Mouse (Mus musculus): ENCODE results near the gene Get4.

Get4 gene

GRCm38 (mm10) chr5:139241022-139241761, 10.9 kb upstream of the Get4 start:
- DNase-seq (ENCODE audit: low spot score), result no peak

GRCm38 (mm10) chr5:139243384-139243783, 8.7 kb upstream of the Get4 start:
- DNase-seq (ENCODE audit: low spot score), result no peak

GRCm38 (mm10) chr5:139247767-139248166, 4.4 kb upstream of the Get4 start:
- DNase-seq (ENCODE audit: low spot score), result no peak

GRCm38 (mm10) chr5:139248846-139249245, 3.3 kb upstream of the Get4 start:
- no peak for DNase-seq (ENCODE audit: low spot score)

- DNase-seq (ENCODE audit: low spot score), result no peak
Measured at GRCm38 (mm10) chr5:139251279-139251678, 845 bp upstream of the Get4 start.

GRCm38 (mm10) chr5:139251736-139252080, 416 bp upstream of the Get4 start:
- DNase-seq (ENCODE audit: low spot score), result no peak

- no peak for DNase-seq (ENCODE audit: low spot score)
Measured at GRCm38 (mm10) chr5:139252910-139253245, 754 bp downstream of the Get4 start.

GRCm38 (mm10) chr5:139253301-139253741, 1.2 kb downstream of the Get4 start:
- DNase-seq (ENCODE audit: low spot score), result no peak

GRCm38 (mm10) chr5:139254938-139255337, 2.8 kb downstream of the Get4 start:
- no peak for DNase-seq (ENCODE audit: low spot score)

GRCm38 (mm10) chr5:139255777-139256176, 3.7 kb downstream of the Get4 start:
- DNase-seq (ENCODE audit: low spot score), result no peak

GRCm38 (mm10) chr5:139256211-139256765, 4.2 kb downstream of the Get4 start:
- DNase-seq (ENCODE audit: low spot score), result no peak

GRCm38 (mm10) chr5:139257265-139257664, 5.1 kb downstream of the Get4 start:
- no peak for DNase-seq (ENCODE audit: low spot score)

GRCm38 (mm10) chr5:139257818-139258217, 5.7 kb downstream of the Get4 start:
- no peak for DNase-seq (ENCODE audit: low spot score)

GRCm38 (mm10) chr5:139258371-139259035, 6.4 kb downstream of the Get4 start:
- no peak for DNase-seq (ENCODE audit: low spot score)

GRCm38 (mm10) chr5:139259853-139260252, 7.7 kb downstream of the Get4 start:
- DNase-seq (ENCODE audit: low spot score), result no peak

- DNase-seq (ENCODE audit: low spot score), result no peak
Measured at GRCm38 (mm10) chr5:139261403-139261802, 9.3 kb downstream of the Get4 start.

GRCm38 (mm10) chr5:139267661-139268060, 15.5 kb downstream of the Get4 start:
- DNase-seq (ENCODE audit: low spot score), result no peak

GRCm38 (mm10) chr5:139270806-139271521, 18.8 kb downstream of the Get4 start:
- no peak for DNase-seq (ENCODE audit: low spot score)

GRCm38 (mm10) chr5:139271994-139272554, 19.9 kb downstream of the Get4 start:
- DNase-seq (ENCODE audit: low spot score), result no peak

- no peak for DNase-seq (ENCODE audit: low spot score)
Measured at GRCm38 (mm10) chr5:139277287-139277686, 25.2 kb downstream of the Get4 start.

- no peak for DNase-seq (ENCODE audit: low spot score)
Measured at GRCm38 (mm10) chr5:139281373-139282112, 29.4 kb downstream of the Get4 start.

GRCm38 (mm10) chr5:139282191-139282590, 30.1 kb downstream of the Get4 start:
- peak; percentile 78 for DNase-seq (ENCODE audit: low spot score)
